Mouse (Mus musculus): ENCODE data around the gene Mapk7. TPM values are rescaled to one million over a fixed set of nuclear protein-coding genes. Genes with fewer than 3 reads are reported as not detected.

Mapk7 gene
- polyA plus RNA-seq, 1 experiment = 32.2 TPM

- TF ChIP-seq POLR2A (IDR thresholded peaks at IDR 0.05; ENCODE audit: extremely low read depth, insufficient read depth, low read length) (no peak), CTCF (IDR thresholded peaks at IDR 0.05; ENCODE audit: extremely low read depth, insufficient read depth, low read length) (no peak)
- Histone ChIP-seq H3K27ac (ENCODE audit: insufficient read depth, low read length) (no peak overlapping the region), H3K4me1 (ENCODE audit: control insufficient read depth, insufficient read depth, low read length) (peaks cover 3% of the 10 kb centered on the region), H3K4me3 (ENCODE audit: insufficient read depth, low read length) (peak overlapping the region; percentile 26; the same call in 1 of the 2 replicates)
These were observed 17.3 kb downstream of the Mapk7 start for GRCm38 (mm10) chr11:61476786-61477382.

GRCm38 (mm10) chr11:61473630-61474029 lies 20.6 kb downstream of the Mapk7 start:
- Histone ChIP-seq H3K27ac (ENCODE audit: insufficient read depth, low read length) (no peak overlapping the region), H3K4me3 (ENCODE audit: insufficient read depth, low read length) (no peak overlapping the region), H3K4me1 (ENCODE audit: control insufficient read depth, insufficient read depth, low read length) (peaks cover 3% of the 10 kb centered on the region)
- TF ChIP-seq CTCF (IDR thresholded peaks at IDR 0.05; ENCODE audit: extremely low read depth, insufficient read depth, low read length) (no peak), POLR2A (IDR thresholded peaks at IDR 0.05; ENCODE audit: extremely low read depth, insufficient read depth, low read length) (no peak)

GRCm38 (mm10) chr11:61470880-61471279 lies 23.3 kb downstream of the Mapk7 start:
- H3K27ac ChIP-seq (ENCODE audit: insufficient read depth, low read length) = no peak overlapping the region
- TF ChIP-seq CTCF (IDR thresholded peaks at IDR 0.05; ENCODE audit: extremely low read depth, insufficient read depth, low read length) = no peak
- no peak for TF ChIP-seq POLR2A (IDR thresholded peaks at IDR 0.05; ENCODE audit: extremely low read depth, insufficient read depth, low read length)
- no peak overlapping the region for H3K4me3 ChIP-seq (ENCODE audit: insufficient read depth, low read length)
- H3K4me1 ChIP-seq (ENCODE audit: control insufficient read depth, insufficient read depth, low read length) = peaks cover 2% of the 10 kb centered on the region; the same call in 1 of the 2 replicates

- no peak overlapping the region for H3K27ac ChIP-seq (ENCODE audit: insufficient read depth, low read length)
- H3K4me1 ChIP-seq (ENCODE audit: control insufficient read depth, insufficient read depth, low read length) = peaks cover 2% of the 10 kb centered on the region; the same call in 1 of the 2 replicates
- no peak overlapping the region for H3K4me3 ChIP-seq (ENCODE audit: insufficient read depth, low read length)
- no peak for TF ChIP-seq POLR2A (IDR thresholded peaks at IDR 0.05; ENCODE audit: extremely low read depth, insufficient read depth, low read length)
- no peak for TF ChIP-seq CTCF (IDR thresholded peaks at IDR 0.05; ENCODE audit: extremely low read depth, insufficient read depth, low read length)
These were observed 24.8 kb downstream of the Mapk7 start for GRCm38 (mm10) chr11:61469317-61469917.

GRCm38 (mm10) chr11:61468534-61468933 lies 25.7 kb downstream of the Mapk7 start:
- Histone ChIP-seq H3K4me1 (ENCODE audit: control insufficient read depth, insufficient read depth, low read length) (peaks cover 2% of the 10 kb centered on the region; the same call in 1 of the 2 replicates), H3K4me3 (ENCODE audit: insufficient read depth, low read length) (no peak overlapping the region), H3K27ac (ENCODE audit: insufficient read depth, low read length) (no peak overlapping the region)
- TF ChIP-seq POLR2A (IDR thresholded peaks at IDR 0.05; ENCODE audit: extremely low read depth, insufficient read depth, low read length) (no peak), CTCF (IDR thresholded peaks at IDR 0.05; ENCODE audit: extremely low read depth, insufficient read depth, low read length) (no peak)

- TF ChIP-seq POLR2A (IDR thresholded peaks at IDR 0.05; ENCODE audit: extremely low read depth, insufficient read depth, low read length) (no peak), CTCF (IDR thresholded peaks at IDR 0.05; ENCODE audit: extremely low read depth, insufficient read depth, low read length) (no peak)
- Histone ChIP-seq H3K4me1 (ENCODE audit: control insufficient read depth, insufficient read depth, low read length) (no peaks in the 10 kb centered on the region), H3K27ac (ENCODE audit: insufficient read depth, low read length) (no peak overlapping the region), H3K4me3 (ENCODE audit: insufficient read depth, low read length) (no peak overlapping the region)
These were observed 28.8 kb downstream of the Mapk7 start for GRCm38 (mm10) chr11:61465422-61465821.

- H3K27ac ChIP-seq (ENCODE audit: insufficient read depth, low read length) = no peak overlapping the region
- H3K4me1 ChIP-seq (ENCODE audit: control insufficient read depth, insufficient read depth, low read length) = no peaks in the 10 kb centered on the region
- TF ChIP-seq POLR2A (IDR thresholded peaks at IDR 0.05; ENCODE audit: extremely low read depth, insufficient read depth, low read length) (no peak), CTCF (IDR thresholded peaks at IDR 0.05; ENCODE audit: extremely low read depth, insufficient read depth, low read length) (no peak)
- no peak overlapping the region for H3K4me3 ChIP-seq (ENCODE audit: insufficient read depth, low read length)
These were observed 30.1 kb downstream of the Mapk7 start for GRCm38 (mm10) chr11:61464071-61464470.

- H3K27ac ChIP-seq (ENCODE audit: insufficient read depth, low read length) = 0 out of 2 replicates have a peak overlapping the region, but pooled peaks have one; percentile 2
- no peak overlapping the region; the same call in 1 of the 2 replicates for H3K4me3 ChIP-seq (ENCODE audit: insufficient read depth, low read length)
- peaks cover 8% of the 10 kb centered on the region for H3K4me1 ChIP-seq (ENCODE audit: control insufficient read depth, insufficient read depth, low read length)
- TF ChIP-seq POLR2A (IDR thresholded peaks at IDR 0.05; ENCODE audit: extremely low read depth, insufficient read depth, low read length) = no peak
- peak; percentile 16; the same call in 1 of the 2 replicates for TF ChIP-seq CTCF (IDR thresholded peaks at IDR 0.05; ENCODE audit: extremely low read depth, insufficient read depth, low read length)
These were observed 44.5 kb downstream of the Mapk7 start for GRCm38 (mm10) chr11:61449499-61450292.

- Histone ChIP-seq H3K4me3 (ENCODE audit: insufficient read depth, low read length) (no peak overlapping the region), H3K27ac (ENCODE audit: insufficient read depth, low read length) (no peak overlapping the region), H3K4me1 (ENCODE audit: control insufficient read depth, insufficient read depth, low read length) (peaks cover 8% of the 10 kb centered on the region)
- TF ChIP-seq CTCF (IDR thresholded peaks at IDR 0.05; ENCODE audit: extremely low read depth, insufficient read depth, low read length) (no peak), POLR2A (IDR thresholded peaks at IDR 0.05; ENCODE audit: extremely low read depth, insufficient read depth, low read length) (no peak; the same call in 1 of the 2 replicates)
These were observed 45.5 kb downstream of the Mapk7 start for GRCm38 (mm10) chr11:61448599-61449225.

Data from cortical plate, adult 2 months (tissue).